Mouse (Mus musculus): Measurements from ENCODE around the gene Fubp1. TPM values are rescaled to one million over a fixed set of nuclear protein-coding genes. Genes with fewer than 3 reads are reported as not detected.

Fubp1 gene
- total RNA-seq, 2 experiments from 2014 or later, result 136 to 139 TPM

- no peak for DNase-seq (ENCODE audit: low spot score in 2 of 2)
These were observed 62.9 kb downstream of the Fubp1 start for GRCm38 (mm10) chr3:152272974-152273685.

GRCm38 (mm10) chr3:152275008-152275407 is 64.8 kb downstream of the Fubp1 start:
- DNase-seq (ENCODE audit: low spot score in 2 of 2), result no peak

- DNase-seq (ENCODE audit: low spot score in 2 of 2), result no peak
These were observed 66.7 kb downstream of the Fubp1 start for GRCm38 (mm10) chr3:152276935-152277334.

GRCm38 (mm10) chr3:152277912-152278311 is 67.7 kb downstream of the Fubp1 start:
- DNase-seq (ENCODE audit: low spot score in 2 of 2), result no peak

GRCm38 (mm10) chr3:152278431-152278830 is 68.2 kb downstream of the Fubp1 start:
- no peak for DNase-seq (ENCODE audit: low spot score in 2 of 2)

GRCm38 (mm10) chr3:152282126-152282525 is 71.9 kb downstream of the Fubp1 start:
- no peak for DNase-seq (ENCODE audit: low spot score in 2 of 2)

GRCm38 (mm10) chr3:152284306-152284705 is 74.1 kb downstream of the Fubp1 start:
- no peak for DNase-seq (ENCODE audit: low spot score in 2 of 2)

- no peak for DNase-seq (ENCODE audit: low spot score in 2 of 2)
These were observed 74.5 kb downstream of the Fubp1 start for GRCm38 (mm10) chr3:152284759-152285158.

Other genes with a start within 250 kb of the Fubp1 start
- 1 to 10 TPM; 1.3 to 2.8 TPM for gene Gipc2, start 44.2 kb upstream of the Fubp1 start, total RNA-seq (2021)
- gene Dnajb4, start 120 bp upstream of the Fubp1 start, total RNA-seq (2021), result 10 to 100 TPM; 45.5 to 49.6 TPM
- 1 to 10 TPM in 1 of 2 experiments, under 1 TPM in 1; 0.87 to 1.0 TPM for gene Nexn, start 55.9 kb downstream of the Fubp1 start, total RNA-seq (2021)
- 10 to 100 TPM; 73.3 to 76.5 TPM for gene Miga1, start 130.0 kb downstream of the Fubp1 start, total RNA-seq (2021)
- gene Usp33, start 136.1 kb downstream of the Fubp1 start, total RNA-seq (2021), result 100 to 1,000 TPM; 103 to 117 TPM
- 10 to 100 TPM; 31.9 to 33.9 TPM for gene Zzz3, start 185.1 kb downstream of the Fubp1 start, total RNA-seq (2021)

All from layer of hippocampus, postnatal 10 days (tissue).